ENCODE assay signal across 9 mouse cellular contexts in genomic region chr1:121527061-121527460, GRCm38 (mm10). TPM values are rescaled to one million over a fixed set of nuclear protein-coding genes. Genes with fewer than 3 reads are reported as not detected.
DNase-seq lines count a peak whose midpoint lies in the region; ATAC-seq and TF ChIP-seq lines count a peak whose summit lies in the region.
"Had no signal": no experiment of that assay in that cellular context is flagged by ENCODE, and none has a peak within 500 bp of the region (broad histone marks: within the 10 kb centered on the region; RNA-seq: fewer than 3 reads in every experiment).

No protein-coding gene starts in this region.

- no peak overlapping the region for H3K9ac ChIP-seq in lung, embryonic 15.5 days
- H3K9ac ChIP-seq in hindbrain, postnatal 0 days (replicated peaks; ENCODE audit: low read length), result no peak overlapping the region
- 0 out of 2 replicates have a peak overlapping the region, but pooled peaks have one; percentile 26 for H3K9ac ChIP-seq in neural tube, embryonic 15.5 days (replicated peaks)

- no peaks in the 10 kb centered on the region for H3K36me3 ChIP-seq in heart, embryonic 10.5 days
- H3K36me3 ChIP-seq in lung, embryonic 15.5 days, result no peaks in the 10 kb centered on the region
- no peaks in the 10 kb centered on the region for H3K36me3 ChIP-seq in hindbrain, postnatal 0 days (ENCODE audit: insufficient read depth, low read length)
- H3K36me3 ChIP-seq in neural tube, embryonic 15.5 days, result no peaks in the 10 kb centered on the region
- H3K36me3 ChIP-seq in thymus, adult 2 months (ENCODE audit: control insufficient read depth, insufficient read depth, low read length), result no peaks in the 10 kb centered on the region

- H3K4me3 ChIP-seq in heart, embryonic 10.5 days, result peak overlapping the region; percentile 58
- no peak overlapping the region; the same call in 1 of the 2 replicates for H3K4me3 ChIP-seq in lung, embryonic 15.5 days
- H3K4me3 ChIP-seq in hindbrain, postnatal 0 days (ENCODE audit: low read length), result peak overlapping the region; percentile 32
- peak overlapping the region; percentile 39 for H3K4me3 ChIP-seq in neural tube, embryonic 15.5 days (replicated peaks)
- H3K4me3 ChIP-seq in thymus, adult 2 months (ENCODE audit: control insufficient read depth, insufficient read depth, low read length), result no peak overlapping the region

- TF ChIP-seq POLR2A in thymus, adult 2 months (IDR thresholded peaks at IDR 0.05; ENCODE audit: control insufficient read depth, extremely low read depth, insufficient read depth, low read length, poor library complexity), result no peak

- DNase-seq in heart, embryonic 10.5 days (ENCODE audit: low spot score), result no peak
- DNase-seq in heart, adult 8-10 months (ENCODE audit: low spot score), result no peak
- no peak for DNase-seq in lung, postnatal 25 days (ENCODE audit: low spot score)
- DNase-seq in hindbrain, postnatal 0 days (ENCODE audit: low spot score), result no peak
- no peak for DNase-seq in gastrocnemius, postnatal 14 days
- no peak for DNase-seq in thymus, adult 2 months

- peak overlapping the region; percentile 57 for H3K4me2 ChIP-seq in lung, embryonic 15.5 days
- peak overlapping the region; percentile 67 for H3K4me2 ChIP-seq in hindbrain, postnatal 0 days (ENCODE audit: low read depth, low read length)
- H3K4me2 ChIP-seq in neural tube, embryonic 15.5 days, result peak overlapping the region; percentile 73

- no peak for ATAC-seq in lung, embryonic 15.5 days (ENCODE audit: borderline replicate concordance, extremely low read depth, low FRiP score, low TSS enrichment)
- no peak; the same call in 1 of the 2 replicates for ATAC-seq in hindbrain, postnatal 0 days
- 0 out of 2 replicates have a peak, but pooled peaks have one; percentile 17 for ATAC-seq in neural tube, embryonic 15.5 days (ENCODE audit: low FRiP score)

- intact Hi-C loops in gastrocnemius, postnatal 14 days (cut with DNase I; ENCODE audit: low total_unique reads), result no loop called here

- peaks cover 49% of the 10 kb centered on the region for H3K27me3 ChIP-seq in heart, embryonic 10.5 days (ENCODE audit: insufficient read depth, poor library complexity, severe bottlenecking)
- H3K27me3 ChIP-seq in lung, embryonic 15.5 days, result peaks cover 32% of the 10 kb centered on the region
- H3K27me3 ChIP-seq in hindbrain, postnatal 0 days (ENCODE audit: insufficient read depth, low read length), result peaks cover 9% of the 10 kb centered on the region
- peaks cover 35% of the 10 kb centered on the region for H3K27me3 ChIP-seq in neural tube, embryonic 15.5 days (replicated peaks)
- peaks cover 3% of the 10 kb centered on the region; the same call in 1 of the 2 replicates for H3K27me3 ChIP-seq in thymus, adult 2 months (ENCODE audit: control insufficient read depth, insufficient read depth, low read length)

- H3K4me1 ChIP-seq in heart, embryonic 10.5 days, result peaks cover 13% of the 10 kb centered on the region
- H3K4me1 ChIP-seq in lung, embryonic 15.5 days, result peaks cover 12% of the 10 kb centered on the region
- peaks cover 7% of the 10 kb centered on the region; the same call in 1 of the 2 replicates for H3K4me1 ChIP-seq in hindbrain, postnatal 0 days (ENCODE audit: insufficient read depth, low read length)
- H3K4me1 ChIP-seq in neural tube, embryonic 15.5 days, result peaks cover 16% of the 10 kb centered on the region
- no peaks in the 10 kb centered on the region for H3K4me1 ChIP-seq in thymus, adult 2 months (replicated peaks; ENCODE audit: control insufficient read depth, insufficient read depth, low read length)

- H3K9me3 ChIP-seq in heart, embryonic 10.5 days, result no peaks in the 10 kb centered on the region
- no peaks in the 10 kb centered on the region for H3K9me3 ChIP-seq in lung, embryonic 15.5 days
- no peaks in the 10 kb centered on the region for H3K9me3 ChIP-seq in hindbrain, postnatal 0 days (ENCODE audit: low read length)
- no peaks in the 10 kb centered on the region for H3K9me3 ChIP-seq in neural tube, embryonic 15.5 days (replicated peaks)

- TF ChIP-seq CTCF in hindbrain, postnatal 0 days (IDR thresholded peaks at IDR 0.05; ENCODE audit: low read depth), result no peak
- TF ChIP-seq CTCF in thymus, adult 2 months (IDR thresholded peaks at IDR 0.05; ENCODE audit: borderline replicate concordance, control insufficient read depth, extremely low read depth, insufficient read depth, low read length, poor library complexity), result no peak

- H3K27ac ChIP-seq in heart, embryonic 10.5 days, result no peak overlapping the region
- no peak overlapping the region for H3K27ac ChIP-seq in lung, embryonic 15.5 days
- H3K27ac ChIP-seq in hindbrain, postnatal 0 days, result no peak overlapping the region
- no peak overlapping the region for H3K27ac ChIP-seq in neural tube, embryonic 15.5 days (replicated peaks)
- H3K27ac ChIP-seq in thymus, adult 2 months (ENCODE audit: control insufficient read depth, insufficient read depth, low read length), result no peak overlapping the region

- 45% methylated on average over 17 of the region's 17 CpGs for WGBS in heart, embryonic 10.5 days
- 38% methylated on average over 17 of the region's 17 CpGs for WGBS in lung, embryonic 15.5 days
- WGBS in hindbrain, postnatal 0 days, result 52% methylated on average over 17 of the region's 17 CpGs
- 53% methylated on average over 17 of the region's 17 CpGs for WGBS in neural tube, embryonic 15.5 days
- 42% methylated on average over 17 of the region's 17 CpGs for WGBS in thymus, adult 2 months

RNA-seq across cellular contexts. Expression of gene Htr5b, which starts 1.2 kb away (rescaled TPM):
- polyA plus RNA-seq in heart, embryonic 10.5 days (2016; fragmentation: Nextera tagmentation; extraction: Ambion mirVana), result 0.09 TPM in 1 of 2 replicates, not detected in the other
- not detected for total RNA-seq in heart, adult 8-10 months (2022)
- polyA plus RNA-seq in lung, embryonic 15.5 days (2015; fragmentation: Nextera tagmentation; extraction: Ambion mirVana), result not detected in 2 replicates
- total RNA-seq in hindbrain, postnatal 0 days (2014; rRNA removed), result 3.8 and 6.3 TPM in 2 replicates
- 3.4 and 3.6 TPM in 2 replicates for polyA plus RNA-seq in hindbrain, postnatal 0 days (2015; fragmentation: Nextera tagmentation; extraction: Ambion mirVana)
- polyA plus RNA-seq in neural tube, embryonic 15.5 days (2015; fragmentation: Nextera tagmentation; extraction: Ambion mirVana), result 1.1 and 1.4 TPM in 2 replicates
- total RNA-seq in gastrocnemius, postnatal 14 days (2021), result not detected
- polyA plus RNA-seq in thymus, adult 2 months (2012; rRNA removed), result 0.08 TPM in 1 of 2 replicates, not detected in the other
- total RNA-seq: common myeloid progenitor, adult 5-6 weeks had no signal

RNA-seq across cellular contexts. Expression of gene Ddx18, which starts 40.7 kb away (rescaled TPM):
- polyA plus RNA-seq in heart, embryonic 10.5 days (2016; fragmentation: Nextera tagmentation; extraction: Ambion mirVana), result 37.8 and 59.2 TPM in 2 replicates
- 10 to 100 TPM; 16.6 to 19.8 (median 18.0) TPM for total RNA-seq in heart, adult 8-10 months (2022)
- polyA plus RNA-seq in lung, embryonic 15.5 days (2015; fragmentation: Nextera tagmentation; extraction: Ambion mirVana), result 53.2 and 55.2 TPM in 2 replicates
- total RNA-seq in hindbrain, postnatal 0 days (2014; rRNA removed), result 39.9 and 41.8 TPM in 2 replicates
- polyA plus RNA-seq in hindbrain, postnatal 0 days (2015; fragmentation: Nextera tagmentation; extraction: Ambion mirVana), result 29.9 and 33.7 TPM in 2 replicates
- polyA plus RNA-seq in neural tube, embryonic 15.5 days (2015; fragmentation: Nextera tagmentation; extraction: Ambion mirVana), result 33.1 and 37.4 TPM in 2 replicates
- 10 to 100 TPM; 15.4 to 17.7 TPM for total RNA-seq in gastrocnemius, postnatal 14 days (2021)
- polyA plus RNA-seq in thymus, adult 2 months (2012; rRNA removed), result 52.7 and 60.1 TPM in 2 replicates

Comparison
In these comparisons a context has a peak if more than half of its experiments do, and no peak if none do; other contexts are left out.
1. H3K4me3 ChIP-seq: peak in heart, embryonic 10.5 days (single experiment), hindbrain, postnatal 0 days (single experiment) and neural tube, embryonic 15.5 days (single experiment); none in lung, embryonic 15.5 days (single experiment) and thymus, adult 2 months (single experiment).
2. Peak in every context shown above with its lines, with median percentiles within 50 percentile points of each other: H3K4me2 ChIP-seq.